Mouse (Mus musculus) testis, adult 2 months (tissue): ENCODE data around the gene Gm37240. TPM values are rescaled to one million over a fixed set of nuclear protein-coding genes. Genes with fewer than 3 reads are reported as not detected.

Source experiments
- H3K27ac ChIP-seq: fragments of 200-500 bp; 2 replicates; pipeline ENCODE4 v1.5.1; 2012; ENCODE audit warnings: low read depth, low read length; ENCODE audit not compliant: control insufficient read depth, insufficient read depth
- H3K27me3 ChIP-seq: fragments of 200-500 bp; 2 replicates; pipeline ENCODE4 v1.6.1; 2012; ENCODE audit warnings: mild to moderate bottlenecking, low read length, moderate library complexity; ENCODE audit not compliant: control insufficient read depth, insufficient read depth
- H3K36me3 ChIP-seq: fragments of 200-500 bp; 2 replicates; pipeline ENCODE4 v1.6.1; 2012; ENCODE audit warnings: mild to moderate bottlenecking, low read length; ENCODE audit not compliant: control insufficient read depth, insufficient read depth
- H3K4me1 ChIP-seq: fragments of 200-500 bp; 2 replicates; pipeline ENCODE4 v1.6.1; 2012; ENCODE audit warnings: low read length; ENCODE audit not compliant: control insufficient read depth, insufficient read depth
- H3K4me3 ChIP-seq: fragments of 200-500 bp; 2 replicates; pipeline ENCODE4 v1.5.1; 2012; ENCODE audit warnings: low read depth, mild to moderate bottlenecking, low read length, moderate library complexity, mixed read lengths; ENCODE audit not compliant: control insufficient read depth
- CTCF ChIP-seq: fragments of 200-500 bp; IDR thresholded peaks from 2 replicates; pipeline ENCODE4 v1.5.1; 2012; ENCODE audit warnings: low read depth, mild to moderate bottlenecking, inconsistent platforms, low read length, moderate library complexity; ENCODE audit not compliant: control insufficient read depth, insufficient read depth, insufficient replicate concordance
- POLR2A ChIP-seq: fragments of 200-500 bp; IDR thresholded peaks from 2 replicates; pipeline ENCODE4 v1.6.1; 2012; ENCODE audit warnings: low read depth, mild to moderate bottlenecking, inconsistent platforms, low read length, moderate library complexity; ENCODE audit not compliant: control insufficient read depth
- polyA plus RNA-seq: library from polyadenylated mRNA; depleted of rRNA; stranded (reverse); fragments of >200 nt; gene quantifications from 2 replicates; pipeline ENCODE4 v1.2.3, GENCODE M21; 2012

Gm37240 gene
- polyA plus RNA-seq, 1 experiment, result not detected

DNA sequence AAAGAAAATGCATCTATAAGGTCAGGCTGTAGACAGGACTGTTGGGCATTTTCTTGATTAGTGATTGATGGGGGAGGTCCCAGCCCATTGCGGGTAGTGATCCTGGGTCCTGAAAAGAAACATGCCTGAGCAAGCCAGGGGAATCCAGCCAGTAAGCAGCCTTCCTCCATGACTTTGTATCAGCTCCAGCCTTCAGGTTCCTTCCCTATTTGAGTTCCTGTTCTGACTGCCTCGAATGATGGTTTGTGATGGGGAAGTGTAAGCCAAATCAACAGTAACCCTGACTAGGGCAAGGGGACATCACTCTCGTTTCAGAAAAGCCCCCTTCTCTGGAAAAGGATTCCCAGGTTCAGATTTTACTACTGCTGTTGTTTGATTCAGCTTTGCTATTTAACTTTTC is 344.6 kb downstream of the Gm37240 start:
- no peaks in the 10 kb centered on the region for H3K36me3 ChIP-seq
- no peak overlapping the region for H3K27ac ChIP-seq
- no peak overlapping the region for H3K4me3 ChIP-seq
- no peaks in the 10 kb centered on the region for H3K4me1 ChIP-seq
- H3K27me3 ChIP-seq, result no peaks in the 10 kb centered on the region
- TF ChIP-seq POLR2A (no peak), CTCF (no peak)

DNA sequence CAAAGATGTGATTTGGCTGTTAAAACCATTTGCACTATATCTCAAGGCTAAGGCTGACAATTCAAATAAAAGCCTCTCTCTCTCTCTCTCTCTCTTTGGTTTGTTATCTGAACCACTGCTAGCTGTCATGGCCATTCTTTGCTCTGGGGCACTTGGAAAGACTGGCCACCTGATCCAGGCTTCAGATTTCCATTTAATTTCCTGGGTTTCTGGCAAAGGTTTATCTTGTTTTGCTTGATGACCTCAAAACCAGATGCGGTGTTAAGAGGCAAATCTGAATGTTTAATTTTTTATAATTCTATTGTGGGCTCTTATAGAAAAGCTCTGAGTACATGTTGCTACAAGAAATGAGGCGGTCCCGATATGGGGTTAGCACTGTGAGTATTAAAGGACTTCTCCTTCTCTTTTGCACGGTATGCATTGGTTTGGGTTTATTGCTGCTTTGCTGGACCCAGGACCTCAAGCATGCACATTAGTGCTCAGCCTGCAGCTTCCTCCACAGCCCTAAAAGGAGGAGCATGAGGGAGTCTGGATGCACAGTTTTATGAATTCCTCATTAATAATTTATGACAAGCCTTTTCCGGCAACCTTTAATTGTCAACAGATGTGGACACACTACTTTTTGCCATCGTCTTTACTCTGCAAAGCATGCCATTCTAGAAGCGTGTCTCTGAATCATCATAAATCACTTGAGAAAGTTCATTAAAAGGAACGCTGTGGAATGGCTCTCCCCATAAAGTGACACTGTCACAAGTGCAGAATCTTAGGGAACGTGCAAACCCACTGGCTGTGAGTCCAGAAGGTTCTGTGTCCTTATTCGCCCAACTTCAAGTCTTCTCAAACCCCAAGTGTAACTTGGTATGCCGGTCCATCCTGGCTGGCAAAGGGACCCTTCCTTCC is 351.4 kb downstream of the Gm37240 start:
- Histone ChIP-seq H3K27ac (peak overlapping the region; percentile 77), H3K27me3 (no peaks in the 10 kb centered on the region), H3K4me3 (no peak overlapping the region), H3K4me1 (no peaks in the 10 kb centered on the region), H3K36me3 (no peaks in the 10 kb centered on the region)
- TF ChIP-seq POLR2A (no peak), CTCF (no peak)

DNA sequence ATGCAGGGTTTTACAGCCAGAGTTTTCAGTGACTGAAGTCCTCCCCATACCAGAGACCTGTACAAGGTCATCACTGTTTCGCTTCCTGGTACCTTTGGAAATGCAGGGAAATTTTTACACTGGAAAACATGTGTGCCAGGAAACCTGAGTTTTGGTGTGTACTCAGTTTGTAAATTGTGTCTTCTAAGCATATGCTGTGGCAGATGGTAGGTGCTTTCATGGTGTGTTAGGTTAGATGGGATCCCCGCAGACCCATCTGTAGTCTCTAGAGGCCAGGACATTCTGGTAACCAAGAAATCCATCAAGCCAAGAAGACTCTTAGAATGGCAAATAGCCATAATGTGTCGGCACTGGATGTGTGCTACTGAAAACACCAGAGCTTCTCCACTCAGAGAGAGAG is 352.3 kb downstream of the Gm37240 start:
- H3K27ac ChIP-seq, result peak overlapping the region; percentile 44
- TF ChIP-seq POLR2A (no peak), CTCF (no peak)
- H3K36me3 ChIP-seq, result no peaks in the 10 kb centered on the region
- no peaks in the 10 kb centered on the region for H3K27me3 ChIP-seq
- H3K4me3 ChIP-seq, result no peak overlapping the region
- H3K4me1 ChIP-seq, result no peaks in the 10 kb centered on the region

DNA sequence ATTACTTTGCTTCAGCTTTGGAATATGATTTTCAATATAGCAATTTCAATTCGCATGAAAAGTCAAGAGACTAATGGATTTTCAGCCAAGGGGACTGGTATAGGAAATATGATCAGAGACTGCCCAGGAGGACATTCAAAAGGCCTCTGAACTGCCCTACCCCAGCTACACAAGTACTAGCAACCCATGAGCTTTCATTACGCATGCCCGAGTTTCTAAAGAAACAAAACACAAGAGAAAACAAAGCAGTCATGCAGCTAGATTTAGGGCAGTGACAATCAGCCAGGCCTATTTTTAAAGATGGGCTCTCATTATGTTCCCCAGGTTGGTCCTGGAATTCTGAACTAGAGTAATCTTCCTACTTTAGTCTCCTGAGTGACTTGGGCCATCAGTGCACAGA is 354.9 kb downstream of the Gm37240 start:
- H3K27me3 ChIP-seq, result no peaks in the 10 kb centered on the region
- no peaks in the 10 kb centered on the region for H3K36me3 ChIP-seq
- H3K4me3 ChIP-seq, result no peak overlapping the region
- no peak for TF ChIP-seq CTCF
- TF ChIP-seq POLR2A, result no peak
- no peak overlapping the region for H3K27ac ChIP-seq
- no peaks in the 10 kb centered on the region for H3K4me1 ChIP-seq

DNA sequence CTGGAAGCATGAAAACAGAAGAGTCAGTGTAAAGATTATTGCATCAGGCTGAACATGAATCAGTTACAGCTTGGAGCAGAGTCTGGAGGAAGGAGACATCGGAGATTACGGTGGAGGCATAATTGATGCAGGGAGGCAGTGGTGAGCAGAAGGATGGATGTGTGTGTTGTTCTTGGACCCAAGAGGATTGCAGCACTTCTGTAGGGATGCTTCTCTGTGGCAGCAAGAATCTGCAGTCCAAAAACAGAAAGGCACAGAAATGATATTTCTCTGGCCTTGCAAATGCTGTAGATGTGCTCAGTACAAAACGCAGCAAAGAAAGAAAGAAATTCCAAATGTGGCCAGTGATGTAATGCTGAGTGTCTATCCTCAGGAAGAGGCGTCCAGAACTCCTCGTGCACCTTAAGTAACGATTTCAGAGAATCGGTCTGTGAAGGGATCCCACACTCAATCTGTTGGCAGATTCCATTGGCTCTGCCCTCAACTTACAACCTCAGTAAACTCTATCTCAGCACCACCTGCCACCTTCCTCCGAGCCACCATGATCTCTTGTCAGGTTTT is 356.6 kb downstream of the Gm37240 start:
- H3K36me3 ChIP-seq, result no peaks in the 10 kb centered on the region
- no peaks in the 10 kb centered on the region for H3K27me3 ChIP-seq
- no peaks in the 10 kb centered on the region for H3K4me1 ChIP-seq
- H3K27ac ChIP-seq, result no peak overlapping the region
- no peak for TF ChIP-seq POLR2A
- no peak for TF ChIP-seq CTCF
- no peak overlapping the region for H3K4me3 ChIP-seq

DNA sequence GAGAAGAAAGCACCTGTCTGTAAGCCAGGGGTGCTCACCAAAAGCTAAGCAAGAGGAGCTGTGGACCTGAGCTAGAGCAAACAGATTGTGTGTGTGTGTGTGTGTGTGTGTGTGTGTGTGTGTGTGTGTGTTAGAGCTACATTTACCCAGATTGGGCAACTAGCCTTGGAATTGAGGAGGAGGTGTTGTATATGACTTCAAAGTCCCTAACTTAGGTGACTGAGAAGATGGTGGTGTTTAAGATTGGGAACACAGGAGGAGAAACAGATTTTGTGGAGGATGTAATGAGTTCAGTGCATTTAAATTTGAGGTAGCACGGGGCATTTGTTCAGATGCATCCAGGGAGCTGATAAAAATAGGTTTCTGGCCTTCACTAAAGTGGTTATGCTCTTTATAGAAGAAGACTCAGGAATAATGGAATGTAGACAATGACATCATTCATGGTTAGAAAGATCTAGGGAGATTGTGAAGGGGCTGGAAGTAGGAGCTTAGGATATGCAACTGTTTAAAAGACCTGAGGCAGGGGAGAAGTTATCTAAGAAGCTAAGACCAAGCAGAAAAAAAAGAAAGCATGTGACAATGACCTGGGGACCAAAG is 365.9 kb downstream of the Gm37240 start:
- Histone ChIP-seq H3K36me3 (no peaks in the 10 kb centered on the region), H3K4me1 (no peaks in the 10 kb centered on the region), H3K27ac (no peak overlapping the region), H3K4me3 (no peak overlapping the region), H3K27me3 (no peaks in the 10 kb centered on the region)
- TF ChIP-seq POLR2A (no peak), CTCF (no peak)

DNA sequence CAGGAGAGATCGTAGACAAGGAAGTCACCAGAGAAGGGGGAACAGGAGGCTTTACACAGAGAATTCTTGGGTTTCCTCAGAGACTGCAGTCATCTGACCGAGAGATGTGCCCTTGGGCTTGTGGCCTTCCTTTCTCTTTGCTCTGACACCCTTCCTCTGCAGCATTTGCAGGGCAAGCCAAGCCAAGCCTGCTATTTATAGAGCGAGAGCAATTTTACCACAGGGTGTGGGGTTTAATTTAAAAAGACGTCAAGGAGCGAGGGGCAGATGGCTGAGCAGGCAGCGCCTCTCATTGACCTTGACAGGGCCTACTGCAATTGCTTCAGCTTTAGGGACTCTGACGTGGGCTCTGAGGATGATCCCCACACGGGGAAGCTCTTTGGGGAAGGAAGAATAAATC is 368.6 kb downstream of the Gm37240 start:
- no peak overlapping the region for H3K27ac ChIP-seq
- no peak for TF ChIP-seq CTCF
- no peak for TF ChIP-seq POLR2A
- H3K4me1 ChIP-seq, result no peaks in the 10 kb centered on the region
- no peak overlapping the region for H3K4me3 ChIP-seq
- H3K27me3 ChIP-seq, result no peaks in the 10 kb centered on the region
- no peaks in the 10 kb centered on the region for H3K36me3 ChIP-seq
